14 mouse cellular contexts compared by ENCODE assay signal in genomic region chr8:86581921-86582331, GRCm38 (mm10). TPM values are rescaled to one million over a fixed set of nuclear protein-coding genes. Genes with fewer than 3 reads are reported as not detected.
DNase-seq lines count a peak whose midpoint lies in the region; ATAC-seq and TF ChIP-seq lines count a peak whose summit lies in the region.
"Had no signal": no experiment of that assay in that cellular context is flagged by ENCODE, and none has a peak within 500 bp of the region (broad histone marks: within the 10 kb centered on the region; RNA-seq: fewer than 3 reads in every experiment).

No protein-coding gene starts in this region.

- no peak overlapping the region for H3K9ac ChIP-seq in forebrain, embryonic 15.5 days (replicated peaks)
- no peak overlapping the region for H3K9ac ChIP-seq in forebrain, embryonic 13.5 days
- H3K9ac ChIP-seq in MEL (ENCODE audit: control insufficient read depth, low read depth, low read length, poor library complexity, severe bottlenecking) = no peak overlapping the region
- H3K9ac ChIP-seq: lung, embryonic 15.5 days had no signal

- no peak overlapping the region for H3K4me2 ChIP-seq in forebrain, embryonic 15.5 days (replicated peaks)
- no peak overlapping the region for H3K4me2 ChIP-seq in forebrain, embryonic 13.5 days
- H3K4me2 ChIP-seq: lung, embryonic 15.5 days had no signal

- TF ChIP-seq CTCF in MEL (IDR thresholded peaks at IDR 0.05 in 2 of 3, conservative IDR thresholded peaks at IDR 0.05 in 1 of 3; ENCODE audit: control insufficient read depth in 1 of 3, insufficient read depth in 1 of 3, low read depth in 2 of 3, low read length in 3 of 3, poor library complexity in 1 of 3, severe bottlenecking in 1 of 3) = peak in 1 of 3 experiments; percentile 25; a peak in 1 of 6 replicates

- DNase-seq in left cerebral cortex, postnatal 14 days (ENCODE audit: low spot score in 2 of 2) = peak; percentile 39 to 69
- DNase-seq in left cerebral cortex, adult 9 months (ENCODE audit: low spot score in 2 of 2) = no peak
- DNase-seq in MEL (ENCODE audit: low read depth, low spot score) (no peak), adipocyte (ENCODE audit: low spot score) (no peak)
- DNase-seq in cerebellum, adult 9-11 months = peak; percentile 71
- no peak for DNase-seq in frontal cortex, postnatal 10 days (ENCODE audit: low spot score in 2 of 2)
- DNase-seq: adrenal gland, adult 8-10 months; gastrocnemius, postnatal 36 days; heart, postnatal 4 days; kidney, adult 18-20 months had no signal

- H3K9me3 ChIP-seq in forebrain, embryonic 15.5 days = no peaks in the 10 kb centered on the region
- H3K9me3 ChIP-seq in forebrain, embryonic 13.5 days (replicated peaks) = no peaks in the 10 kb centered on the region
- no peaks in the 10 kb centered on the region for H3K9me3 ChIP-seq in MEL (replicated peaks; ENCODE audit: insufficient read depth, low read length)
- H3K9me3 ChIP-seq: lung, embryonic 15.5 days had no signal

- peak; percentile 30 for TF ChIP-seq RAD21 in MEL (IDR thresholded peaks at IDR 0.05; ENCODE audit: low read depth, low read length)

- no peak overlapping the region for H3K4me3 ChIP-seq in forebrain, embryonic 15.5 days
- no peak overlapping the region for H3K4me3 ChIP-seq in forebrain, embryonic 13.5 days
- H3K4me3 ChIP-seq in MEL (ENCODE audit: control insufficient read depth in 1 of 2, insufficient read depth in 1 of 2, low read depth in 2 of 2, low read length in 2 of 2) = no peak overlapping the region
- H3K4me3 ChIP-seq: lung, embryonic 15.5 days had no signal

- peaks cover 22% of the 10 kb centered on the region for H3K4me1 ChIP-seq in forebrain, embryonic 15.5 days
- no peaks in the 10 kb centered on the region; the same call in 1 of the 2 replicates for H3K4me1 ChIP-seq in forebrain, embryonic 13.5 days
- no peaks in the 10 kb centered on the region for H3K4me1 ChIP-seq in MEL (ENCODE audit: control insufficient read depth in 1 of 2, insufficient read depth in 2 of 2, low read length in 2 of 2)

- no peak for TF ChIP-seq EP300 in MEL (IDR thresholded peaks at IDR 0.05; ENCODE audit: low read depth in 1 of 2, low read length in 2 of 2)

- no peaks in the 10 kb centered on the region for H3K36me3 ChIP-seq in forebrain, embryonic 15.5 days
- no peaks in the 10 kb centered on the region for H3K36me3 ChIP-seq in forebrain, embryonic 13.5 days (ENCODE audit: poor library complexity, severe bottlenecking)
- H3K36me3 ChIP-seq in MEL (ENCODE audit: control insufficient read depth in 1 of 2, insufficient read depth in 2 of 2, low read length in 2 of 2) = no peaks in the 10 kb centered on the region
- H3K36me3 ChIP-seq: lung, embryonic 15.5 days had no signal

- 75% methylated on average over 4 of the region's 4 CpGs for WGBS in forebrain, embryonic 15.5 days
- 81% methylated on average over 4 of the region's 4 CpGs for WGBS in forebrain, embryonic 13.5 days

- TF ChIP-seq POLR2A in MEL (IDR thresholded peaks at IDR 0.05; ENCODE audit: control insufficient read depth in 1 of 2, insufficient read depth in 1 of 2, low read depth in 1 of 2, low read length in 2 of 2, poor library complexity in 1 of 2) = no peak

- H3K79me2 ChIP-seq in MEL (ENCODE audit: control insufficient read depth, insufficient read depth, low read length, poor library complexity) = no peaks in the 10 kb centered on the region

- H3K27me3 ChIP-seq in forebrain, embryonic 15.5 days = no peaks in the 10 kb centered on the region
- no peaks in the 10 kb centered on the region for H3K27me3 ChIP-seq in forebrain, embryonic 13.5 days
- H3K27me3 ChIP-seq in MEL (ENCODE audit: control insufficient read depth in 1 of 2, insufficient read depth in 2 of 2, low read length in 2 of 2) = peaks cover 0 to 2% of the 10 kb centered on the region in 2 experiments; a peak in 2 of 4 replicates
- H3K27me3 ChIP-seq: lung, embryonic 15.5 days had no signal

- no peak for ATAC-seq in forebrain, embryonic 15.5 days (replicated peaks)
- no peak for ATAC-seq in forebrain, embryonic 13.5 days
- ATAC-seq: midbrain, embryonic 16.5 days had no signal

- intact Hi-C loops in left cerebral cortex, postnatal 14 days (cut with DNase I) = loop anchor here (1.0 to 10.0 kb wide), 2 partner anchors 737 to 979 kb away; partner anchors contain the start of genes Itfg1 and Phkb

- H3K27ac ChIP-seq in forebrain, embryonic 15.5 days (replicated peaks) = peak overlapping the region; percentile 69
- H3K27ac ChIP-seq in forebrain, embryonic 13.5 days = no peak overlapping the region
- no peak overlapping the region for H3K27ac ChIP-seq in MEL (ENCODE audit: control insufficient read depth, low read depth, low read length)
- H3K27ac ChIP-seq: lung, embryonic 15.5 days had no signal

TF ChIP-seq in MEL, 35 proteins besides CTCF, POLR2A, EP300 and RAD21:
- no peak for TF ChIP-seq MXI1 (IDR thresholded peaks at IDR 0.05; ENCODE audit: low read depth, low read length)
- TF ChIP-seq GATA1 (IDR thresholded peaks at IDR 0.05; ENCODE audit: low read depth, low read length) = no peak
- TF ChIP-seq SMC3 (IDR thresholded peaks at IDR 0.05; ENCODE audit: low read depth, low read length) = peak; percentile 36; the same call in 1 of the 2 replicates
TF ChIP-seq in MEL: peak in this region for 1.

RNA-seq across cellular contexts. Expression of gene Abcc12, which starts 1.4 kb away (rescaled TPM):
- 0.18 and 0.23 TPM in 2 replicates for polyA plus RNA-seq in forebrain, embryonic 15.5 days (2015; fragmentation: Nextera tagmentation; extraction: Ambion mirVana)
- 0.15 and 0.24 TPM in 2 replicates for polyA plus RNA-seq in forebrain, embryonic 13.5 days (2015; fragmentation: Nextera tagmentation; extraction: Ambion mirVana)
- under 1 TPM; 0.13 to 0.34 TPM for total RNA-seq in left cerebral cortex, postnatal 14 days (2021)
- not detected in 2 replicates for total RNA-seq in MEL (2012; rRNA removed)
- not detected for polyA plus RNA-seq in MEL (2012; ENCODE audit: insufficient read depth in 1 of 2, insufficient read length in 2 of 2, low read depth in 1 of 2, low replicate concordance in 2 of 2, missing spikeins in 1 of 2)

RNA-seq across cellular contexts. Expression of gene Lonp2, which starts 41.9 kb away (rescaled TPM):
- polyA plus RNA-seq in forebrain, embryonic 15.5 days (2015; fragmentation: Nextera tagmentation; extraction: Ambion mirVana) = 87.6 and 88.3 TPM in 2 replicates
- 73.4 and 74.2 TPM in 2 replicates for polyA plus RNA-seq in forebrain, embryonic 13.5 days (2015; fragmentation: Nextera tagmentation; extraction: Ambion mirVana)
- total RNA-seq in left cerebral cortex, postnatal 14 days (2021) = 10 to 100 TPM; 49.2 to 57.8 TPM
- 26.6 and 27.2 TPM in 2 replicates for total RNA-seq in MEL (2012; rRNA removed)
- polyA plus RNA-seq in MEL (2012; ENCODE audit: insufficient read depth in 1 of 2, insufficient read length in 2 of 2, low read depth in 1 of 2, low replicate concordance in 2 of 2, missing spikeins in 1 of 2) = 10 to 100 TPM in 1 of 2 experiments, not detected in 1; 31.2 TPM

Comparison
In these comparisons a context has a peak if more than half of its experiments do, and no peak if none do; other contexts are left out.
1. DNase-seq: peak in left cerebral cortex, postnatal 14 days (2 of 2) and cerebellum, adult 9-11 months (single experiment); none in left cerebral cortex, adult 9 months (0 of 2), MEL (single experiment), adipocyte (single experiment) and frontal cortex, postnatal 10 days (0 of 2).